Mouse (Mus musculus) forebrain, postnatal 0 days (tissue): ENCODE measurements around the gene Zbtb20. TPM values are rescaled to one million over a fixed set of nuclear protein-coding genes. Genes with fewer than 3 reads are reported as not detected.

Source experiments
- ATAC-seq: fragments of 200-750 bp; cut with Nextera tagmentation; 2 replicates; pipeline ENCODE4 v1.8.0; 2017; ENCODE audit warnings: mild to moderate bottlenecking, moderate library complexity
- DNase-seq: peaks from one replicate; pipeline ENCODE4 v3.0.0-alpha.2; 2015
- H3K27ac ChIP-seq: fragments of 300-500 bp; sonication (generic); 2 replicates; pipeline ENCODE4 v1.5.1; 2014; ENCODE audit warnings: low read depth, mild to moderate bottlenecking, antibody characterized with exemption, low read length, moderate library complexity, mixed read lengths
- H3K27me3 ChIP-seq: fragments of 300-500 bp; sonication (generic); 2 replicates; pipeline ENCODE4 v1.6.1; 2014; ENCODE audit warnings: mild to moderate bottlenecking, low read length, mixed read lengths; ENCODE audit not compliant: insufficient read depth
- H3K36me3 ChIP-seq: fragments of 300-500 bp; sonication (generic); 2 replicates; pipeline ENCODE4 v1.6.1; 2014; ENCODE audit warnings: mild to moderate bottlenecking, moderate library complexity; ENCODE audit not compliant: insufficient read depth
- H3K4me1 ChIP-seq: fragments of 300-500 bp; sonication (generic); 2 replicates; pipeline ENCODE4 v1.6.1; 2014; ENCODE audit warnings: antibody characterized with exemption; ENCODE audit not compliant: insufficient read depth
- H3K4me2 ChIP-seq: fragments of 300-500 bp; sonication (generic); 2 replicates; pipeline ENCODE4 v1.6.1; 2014; ENCODE audit warnings: low read depth, mild to moderate bottlenecking, moderate library complexity
- H3K4me3 ChIP-seq: fragments of 300-500 bp; sonication (generic); 2 replicates; pipeline ENCODE4 v1.5.1; 2014; ENCODE audit warnings: low read depth, low read length, mixed read lengths
- H3K9ac ChIP-seq: fragments of 300-500 bp; sonication (generic); 2 replicates; pipeline ENCODE4 v1.6.1; 2014; ENCODE audit warnings: mild to moderate bottlenecking
- H3K9me3 ChIP-seq: fragments of 300-500 bp; sonication (generic); 2 replicates; pipeline ENCODE4 v1.6.1; 2016; ENCODE audit warnings: low read length
- CTCF ChIP-seq: sonication (generic); IDR thresholded peaks from 2 replicates; pipeline ENCODE4 v1.5.1; 2016; ENCODE audit warnings: antibody characterized with exemption, control low read depth, low read depth
- WGBS: fragments of 180-500 bp; shearing (Covaris S2); extraction: QIAGEN DNeasy Blood & Tissue Kit; methylation state at CpG from one replicate; pipeline ENCODE4 v1.1.7; 2014; 5-methylcytosine and 5-hydroxymethylcytosine counted together
- polyA plus RNA-seq: library from polyadenylated mRNA; unstranded; fragments of >200 nt; fragmentation: Nextera tagmentation; extraction: Ambion mirVana; gene quantifications from 2 replicates; pipeline ENCODE4 v1.2.1, GENCODE M21; 2015
- total RNA-seq: library from RNA; depleted of rRNA; stranded (reverse); fragments of >200 nt; gene quantifications from 2 replicates; pipeline ENCODE4 v1.2.3, GENCODE M21; 2014

Zbtb20 gene
- total and polyA plus RNA-seq, 2 experiments from 2014 or later: 63.4 to 90.9 TPM

DNA sequence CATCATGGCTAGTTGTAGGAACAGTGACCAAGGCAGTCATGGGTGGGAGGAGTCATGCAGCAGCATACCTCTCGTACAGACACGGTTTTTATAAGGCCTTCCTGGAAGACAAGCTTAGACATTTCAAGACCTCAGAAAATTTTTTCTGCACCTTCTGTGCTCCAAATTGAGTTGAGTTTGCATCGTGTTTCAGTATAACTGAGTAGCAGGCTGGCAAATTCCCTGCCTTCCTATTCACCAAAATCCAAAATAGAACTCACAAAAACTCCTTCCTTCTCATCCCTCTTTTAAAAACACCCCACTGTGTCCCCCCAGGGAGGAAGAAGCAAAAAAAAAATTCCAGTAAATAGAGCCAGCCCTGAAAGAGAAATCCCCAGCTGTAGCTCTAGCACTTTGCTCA, 606.4 kb downstream of the Zbtb20 start:
- no peaks in the 10 kb centered on the region for H3K27me3 ChIP-seq
- H3K9ac ChIP-seq: no peak overlapping the region
- 58% methylated on average over 3 of the region's 3 CpGs for WGBS
- H3K4me2 ChIP-seq: no peak overlapping the region
- H3K9me3 ChIP-seq: no peaks in the 10 kb centered on the region
- H3K27ac ChIP-seq: no peak overlapping the region
- DNase-seq (no peak), ATAC-seq (no peak)
- no peak for TF ChIP-seq CTCF
- no peaks in the 10 kb centered on the region for H3K36me3 ChIP-seq
- 0 out of 2 replicates have a peak, but pooled peaks cover 2% of the 10 kb centered on the region for H3K4me1 ChIP-seq
- H3K4me3 ChIP-seq: no peak overlapping the region

DNA sequence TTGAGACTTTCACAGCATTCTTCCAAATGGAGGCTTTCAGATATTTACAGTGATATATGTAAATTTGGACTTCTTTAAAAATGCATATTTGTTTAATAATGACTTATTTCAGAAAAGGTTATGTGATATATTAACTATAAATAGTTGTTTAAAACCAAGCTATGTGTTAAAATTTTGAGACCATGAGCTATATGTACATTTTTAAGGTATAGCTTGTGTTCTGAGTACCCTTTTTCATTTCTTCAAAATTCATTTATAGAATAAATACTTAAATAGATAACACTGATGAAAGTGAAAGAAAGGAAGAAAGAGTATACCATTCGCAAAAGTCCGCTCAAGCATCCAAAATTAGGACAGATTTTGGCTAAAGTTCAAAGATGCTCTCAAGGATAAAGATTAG, 607.1 kb downstream of the Zbtb20 start:
- Histone ChIP-seq H3K27ac (no peak overlapping the region), H3K9me3 (no peaks in the 10 kb centered on the region), H3K9ac (no peak overlapping the region), H3K4me2 (no peak overlapping the region), H3K27me3 (no peaks in the 10 kb centered on the region), H3K4me1 (0 out of 2 replicates have a peak, but pooled peaks cover 2% of the 10 kb centered on the region), H3K36me3 (no peaks in the 10 kb centered on the region), H3K4me3 (no peak overlapping the region)
- TF ChIP-seq CTCF: no peak
- DNase-seq (no peak), ATAC-seq (no peak)
- 94% methylated on average over 2 of the region's 2 CpGs for WGBS

DNA sequence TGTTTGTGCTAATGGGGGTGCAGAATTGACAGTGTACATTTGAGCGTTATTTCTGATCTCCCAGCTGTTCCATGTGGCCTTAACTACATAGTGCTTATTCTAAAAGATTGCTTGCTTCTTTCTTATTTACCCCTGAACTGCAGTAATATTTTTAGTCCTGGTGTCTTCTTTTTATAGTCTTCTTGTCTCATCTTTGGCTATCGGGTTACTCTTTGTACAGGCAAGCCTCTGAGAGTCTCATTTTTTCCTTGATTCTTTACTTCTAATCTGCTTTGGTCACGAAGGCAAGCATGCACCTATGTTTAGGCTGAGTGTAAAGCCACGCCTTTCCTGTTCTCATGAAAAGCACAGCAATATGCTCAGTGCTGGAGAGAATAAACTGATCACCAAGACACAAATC, 608.7 kb downstream of the Zbtb20 start:
- no peak for TF ChIP-seq CTCF
- WGBS: 81% methylated on average over 4 of the region's 4 CpGs
- Histone ChIP-seq H3K4me2 (no peak overlapping the region), H3K4me3 (no peak overlapping the region), H3K9ac (no peak overlapping the region), H3K27me3 (no peaks in the 10 kb centered on the region), H3K27ac (no peak overlapping the region), H3K4me1 (0 out of 2 replicates have a peak, but pooled peaks cover 2% of the 10 kb centered on the region), H3K9me3 (no peaks in the 10 kb centered on the region), H3K36me3 (no peaks in the 10 kb centered on the region)
- DNase-seq (no peak), ATAC-seq (no peak)

DNA sequence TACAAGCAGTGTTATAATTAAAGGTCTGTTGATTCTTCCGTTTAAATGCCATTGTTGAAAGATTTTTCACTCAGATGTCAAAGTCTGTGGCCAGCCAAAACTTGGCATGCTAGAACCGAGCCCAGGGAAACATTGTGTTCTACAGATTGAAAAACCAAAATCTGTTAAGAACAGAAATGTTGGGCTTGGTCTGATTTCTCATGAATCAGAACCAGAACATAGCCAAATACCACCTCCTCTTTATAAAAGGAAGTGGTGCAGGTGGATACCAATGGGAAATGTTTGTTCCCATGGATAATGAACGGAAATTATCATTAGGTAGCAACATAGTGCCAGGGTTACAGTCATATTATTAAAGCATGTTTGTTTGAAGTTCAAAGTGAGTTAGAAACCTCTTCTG, 613.7 kb downstream of the Zbtb20 start:
- Histone ChIP-seq H3K4me3 (no peak overlapping the region), H3K4me2 (no peak overlapping the region), H3K36me3 (no peaks in the 10 kb centered on the region), H3K27me3 (no peaks in the 10 kb centered on the region), H3K4me1 (no peaks in the 10 kb centered on the region), H3K9me3 (no peaks in the 10 kb centered on the region), H3K27ac (no peak overlapping the region), H3K9ac (no peak overlapping the region)
- no peak; the same call in 1 of the 2 replicates for ATAC-seq
- no peak for DNase-seq
- WGBS: 50% methylated on average over 3 of the region's 3 CpGs
- TF ChIP-seq CTCF: no peak

DNA sequence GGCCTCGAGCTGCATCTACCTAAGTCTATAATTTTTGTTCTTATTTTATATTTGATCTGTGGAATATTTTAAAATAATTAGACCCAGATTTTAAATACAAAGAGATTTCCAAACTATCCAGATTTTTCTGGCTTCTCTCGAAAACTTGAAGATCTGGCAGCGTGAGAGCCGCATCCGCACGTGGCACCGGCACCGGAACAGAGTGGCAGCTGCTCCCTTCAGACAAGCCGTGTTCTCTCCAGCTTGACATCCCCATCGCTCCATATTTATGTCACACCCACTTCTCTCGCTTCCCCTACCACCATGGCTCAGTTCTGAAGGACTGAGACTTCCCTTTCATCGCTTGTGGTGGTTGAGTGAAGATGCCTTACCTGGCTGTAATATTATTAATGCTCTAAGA, 614.3 kb downstream of the Zbtb20 start:
- Histone ChIP-seq H3K27me3 (no peaks in the 10 kb centered on the region), H3K9me3 (no peaks in the 10 kb centered on the region), H3K4me1 (no peaks in the 10 kb centered on the region), H3K4me3 (no peak overlapping the region), H3K36me3 (no peaks in the 10 kb centered on the region), H3K27ac (no peak overlapping the region), H3K9ac (no peak overlapping the region), H3K4me2 (no peak overlapping the region)
- no peak for DNase-seq
- 69% methylated on average over 12 of the region's 12 CpGs for WGBS
- ATAC-seq: peak; percentile 67
- TF ChIP-seq CTCF: no peak

DNA sequence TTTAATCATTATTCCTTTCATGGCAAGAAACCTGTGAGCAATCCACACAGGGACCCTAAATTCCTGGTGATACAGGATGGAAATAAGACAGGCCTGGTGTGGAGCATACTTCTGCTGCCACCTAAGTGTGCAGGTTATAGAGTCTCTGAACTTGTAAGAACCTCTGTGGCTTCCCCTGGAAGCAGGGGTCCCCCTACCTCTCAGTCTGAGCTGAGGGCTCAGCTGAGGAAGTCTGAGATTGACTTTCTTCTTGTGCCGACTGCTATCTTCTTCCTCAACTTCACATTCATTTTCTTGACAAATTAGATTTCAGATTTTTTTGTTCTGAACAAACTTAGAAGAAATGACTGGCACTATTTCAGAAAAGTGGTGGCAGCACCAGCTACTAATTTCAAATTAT, 617.2 kb downstream of the Zbtb20 start:
- no peaks in the 10 kb centered on the region for H3K36me3 ChIP-seq
- H3K9me3 ChIP-seq: no peaks in the 10 kb centered on the region
- no peaks in the 10 kb centered on the region for H3K27me3 ChIP-seq
- H3K4me2 ChIP-seq: no peak overlapping the region
- ATAC-seq: no peak
- no peaks in the 10 kb centered on the region for H3K4me1 ChIP-seq
- WGBS: 84% methylated on average over 1 of the region's 1 CpGs
- no peak overlapping the region for H3K9ac ChIP-seq
- no peak for DNase-seq
- H3K4me3 ChIP-seq: no peak overlapping the region
- no peak overlapping the region for H3K27ac ChIP-seq
- TF ChIP-seq CTCF: no peak

DNA sequence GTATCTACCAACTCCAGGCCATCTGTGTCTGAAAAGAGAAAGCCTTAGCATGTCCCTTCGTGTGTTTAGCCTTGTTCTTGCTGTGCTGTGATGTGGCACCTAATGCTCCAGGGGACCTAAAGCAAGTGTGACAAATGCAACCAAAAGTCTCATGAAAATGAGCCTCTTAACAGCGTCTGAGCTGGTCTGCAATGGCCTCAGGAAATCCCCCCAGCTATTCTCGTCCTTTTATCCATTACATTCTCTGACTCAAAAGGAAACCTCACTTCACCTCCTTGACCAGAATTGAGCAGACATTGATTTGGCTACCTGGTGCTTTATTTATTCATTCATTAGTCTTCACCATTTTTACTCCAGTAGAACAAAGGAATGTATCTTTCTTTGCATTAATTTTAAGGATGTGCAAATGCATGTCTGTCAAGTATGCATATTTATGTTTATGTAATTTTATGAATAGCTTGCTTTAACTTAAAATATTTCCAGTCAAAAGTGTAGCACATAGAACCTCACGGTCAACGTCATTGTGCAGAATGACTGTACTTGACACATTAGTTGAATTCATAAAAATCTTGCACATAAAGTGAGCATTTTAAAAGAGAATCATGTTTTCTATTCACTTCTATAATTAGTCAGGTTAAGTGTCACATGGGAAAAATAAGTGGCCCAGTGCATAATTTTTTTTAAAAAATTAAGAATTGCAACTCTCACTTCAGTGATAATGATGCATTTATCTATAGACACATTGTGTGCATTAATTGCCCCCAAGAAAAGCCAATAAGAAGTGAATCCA, 618.1 kb downstream of the Zbtb20 start:
- Histone ChIP-seq H3K4me1 (no peaks in the 10 kb centered on the region), H3K9ac (no peak overlapping the region), H3K27me3 (no peaks in the 10 kb centered on the region), H3K36me3 (no peaks in the 10 kb centered on the region), H3K9me3 (no peaks in the 10 kb centered on the region), H3K4me3 (no peak overlapping the region), H3K27ac (no peak overlapping the region), H3K4me2 (no peak overlapping the region)
- WGBS: 48% methylated on average over 5 of the region's 5 CpGs
- TF ChIP-seq CTCF: no peak
- DNase-seq: no peak
- no peak for ATAC-seq
